Mouse (Mus musculus): Measurements from ENCODE around the gene Srd5a3. TPM values are rescaled to one million over a fixed set of nuclear protein-coding genes. Genes with fewer than 3 reads are reported as not detected.
A peak's percentile ranks its signal among the peaks of the same experiment; 100 is the strongest.

Gene Srd5a3
- polyA plus RNA-seq, 2 experiments: 31.6 to 32.0 TPM

DNA sequence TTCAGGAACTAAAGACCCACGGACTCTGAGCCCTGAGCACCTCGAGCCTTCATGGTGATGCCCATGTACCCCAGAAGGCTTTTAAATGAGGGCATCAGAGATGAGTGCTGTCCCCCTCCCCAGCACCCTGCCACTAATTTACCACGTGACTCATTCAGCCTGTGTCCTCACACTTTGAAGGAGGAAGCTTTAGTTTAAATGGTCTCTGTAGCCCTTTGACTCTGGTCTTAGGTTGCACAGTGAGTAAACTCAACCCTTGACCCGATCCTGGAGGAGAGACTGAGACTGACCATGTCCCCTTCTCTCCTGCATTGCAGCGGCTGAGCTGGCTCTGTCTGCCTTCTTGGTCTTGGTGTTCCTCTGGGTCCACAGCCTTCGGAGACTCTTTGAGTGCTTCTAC, 9.4 kb downstream of the Srd5a3 start:
- TF ChIP-seq POLR2A (IDR thresholded peaks at IDR 0.05; ENCODE audit: borderline replicate concordance, extremely low read depth, insufficient read depth, insufficient read length): no peak
- Histone ChIP-seq H3K9ac (ENCODE audit: low read depth, low read length, severe bottlenecking) (no peak overlapping the region), H3K27ac (replicated peaks; ENCODE audit: low read depth, low read length) (no peak overlapping the region), H3K27me3 (ENCODE audit: control insufficient read depth, insufficient read depth, low read length) (no peaks in the 10 kb centered on the region), H3K4me2 (replicated peaks; ENCODE audit: low read depth, low read length, severe bottlenecking) (no peak overlapping the region), H3K36me3 (ENCODE audit: control insufficient read depth, insufficient read depth, low read length) (peaks cover 25% of the 10 kb centered on the region), H3K4me1 (ENCODE audit: control insufficient read depth, insufficient read depth, low read length) (peaks cover 1% of the 10 kb centered on the region; the same call in 1 of the 2 replicates), H3K4me3 (replicated peaks; ENCODE audit: low read length) (no peak overlapping the region), H3K9me3 (ENCODE audit: control insufficient read depth, low read length) (no peaks in the 10 kb centered on the region)
- ATAC-seq (ENCODE audit: low FRiP score, low read depth): no peak
- WGBS: 86% methylated on average over 6 of the region's 6 CpGs
- DNase-seq (ENCODE audit: low spot score): no peak

DNA sequence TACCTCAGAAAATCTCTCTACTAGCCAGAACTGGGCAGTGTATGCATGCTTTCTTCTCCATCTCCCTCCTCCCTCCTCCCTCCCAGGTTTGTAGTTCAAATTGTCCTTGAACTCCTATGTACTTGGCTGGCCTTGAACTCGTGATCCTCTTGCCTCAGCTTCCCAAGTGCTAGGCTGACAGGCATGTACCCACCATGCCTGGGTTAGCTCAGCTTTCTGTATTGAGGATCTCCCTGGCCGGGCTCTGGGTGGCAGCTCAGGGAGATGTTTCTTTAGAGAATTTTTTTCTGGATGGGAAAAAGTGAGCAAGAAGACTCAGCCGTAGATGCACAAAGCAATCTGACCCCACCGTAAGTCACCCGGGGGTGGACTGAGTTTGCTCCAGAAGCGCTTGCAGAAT, 12.9 kb downstream of the Srd5a3 start:
- no peak overlapping the region for H3K9ac ChIP-seq (ENCODE audit: low read depth, low read length, severe bottlenecking)
- no peak overlapping the region for H3K4me3 ChIP-seq (replicated peaks; ENCODE audit: low read length)
- H3K27me3 ChIP-seq (ENCODE audit: control insufficient read depth, insufficient read depth, low read length): no peaks in the 10 kb centered on the region
- H3K9me3 ChIP-seq (ENCODE audit: control insufficient read depth, low read length): no peaks in the 10 kb centered on the region
- H3K36me3 ChIP-seq (ENCODE audit: control insufficient read depth, insufficient read depth, low read length): peaks cover 35% of the 10 kb centered on the region
- H3K4me1 ChIP-seq (ENCODE audit: control insufficient read depth, insufficient read depth, low read length): peaks cover 5% of the 10 kb centered on the region; the same call in 1 of the 2 replicates
- H3K4me2 ChIP-seq (replicated peaks; ENCODE audit: low read depth, low read length, severe bottlenecking): no peak overlapping the region
- WGBS: 93% methylated on average over 6 of the region's 6 CpGs
- no peak for ATAC-seq (ENCODE audit: low FRiP score, low read depth)
- no peak for DNase-seq (ENCODE audit: low spot score)
- H3K27ac ChIP-seq (replicated peaks; ENCODE audit: low read depth, low read length): no peak overlapping the region
- TF ChIP-seq POLR2A (IDR thresholded peaks at IDR 0.05; ENCODE audit: borderline replicate concordance, extremely low read depth, insufficient read depth, insufficient read length): no peak

DNA sequence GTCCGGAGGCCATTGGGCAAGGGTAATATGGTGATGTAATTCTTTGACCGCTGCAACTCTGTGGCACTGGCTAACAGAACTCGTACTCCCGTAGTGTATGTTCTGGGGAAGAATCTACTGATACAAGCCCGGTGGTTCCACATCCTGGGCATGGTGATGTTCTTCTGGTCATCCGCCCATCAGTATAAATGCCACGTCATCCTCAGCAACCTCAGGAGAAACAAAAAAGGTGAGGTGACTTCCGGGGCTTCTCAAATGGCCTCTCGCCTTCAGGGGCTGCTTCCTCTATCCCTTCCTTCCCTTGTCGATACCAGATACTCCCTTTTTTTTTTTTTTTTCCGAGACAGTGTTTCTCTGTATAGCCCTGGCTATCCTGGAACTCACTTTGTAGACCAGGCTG, 13.4 kb downstream of the Srd5a3 start:
- Histone ChIP-seq H3K9ac (ENCODE audit: low read depth, low read length, severe bottlenecking) (no peak overlapping the region), H3K4me2 (replicated peaks; ENCODE audit: low read depth, low read length, severe bottlenecking) (no peak overlapping the region), H3K27ac (replicated peaks; ENCODE audit: low read depth, low read length) (no peak overlapping the region), H3K4me1 (ENCODE audit: control insufficient read depth, insufficient read depth, low read length) (peaks cover 5% of the 10 kb centered on the region; the same call in 1 of the 2 replicates), H3K9me3 (ENCODE audit: control insufficient read depth, low read length) (no peaks in the 10 kb centered on the region), H3K4me3 (replicated peaks; ENCODE audit: low read length) (no peak overlapping the region), H3K27me3 (ENCODE audit: control insufficient read depth, insufficient read depth, low read length) (no peaks in the 10 kb centered on the region), H3K36me3 (ENCODE audit: control insufficient read depth, insufficient read depth, low read length) (peaks cover 35% of the 10 kb centered on the region)
- DNase-seq (ENCODE audit: low spot score) (no peak), ATAC-seq (ENCODE audit: low FRiP score, low read depth) (no peak)
- WGBS: 95% methylated on average over 10 of the region's 11 CpGs
- no peak for TF ChIP-seq POLR2A (IDR thresholded peaks at IDR 0.05; ENCODE audit: borderline replicate concordance, extremely low read depth, insufficient read depth, insufficient read length)

DNA sequence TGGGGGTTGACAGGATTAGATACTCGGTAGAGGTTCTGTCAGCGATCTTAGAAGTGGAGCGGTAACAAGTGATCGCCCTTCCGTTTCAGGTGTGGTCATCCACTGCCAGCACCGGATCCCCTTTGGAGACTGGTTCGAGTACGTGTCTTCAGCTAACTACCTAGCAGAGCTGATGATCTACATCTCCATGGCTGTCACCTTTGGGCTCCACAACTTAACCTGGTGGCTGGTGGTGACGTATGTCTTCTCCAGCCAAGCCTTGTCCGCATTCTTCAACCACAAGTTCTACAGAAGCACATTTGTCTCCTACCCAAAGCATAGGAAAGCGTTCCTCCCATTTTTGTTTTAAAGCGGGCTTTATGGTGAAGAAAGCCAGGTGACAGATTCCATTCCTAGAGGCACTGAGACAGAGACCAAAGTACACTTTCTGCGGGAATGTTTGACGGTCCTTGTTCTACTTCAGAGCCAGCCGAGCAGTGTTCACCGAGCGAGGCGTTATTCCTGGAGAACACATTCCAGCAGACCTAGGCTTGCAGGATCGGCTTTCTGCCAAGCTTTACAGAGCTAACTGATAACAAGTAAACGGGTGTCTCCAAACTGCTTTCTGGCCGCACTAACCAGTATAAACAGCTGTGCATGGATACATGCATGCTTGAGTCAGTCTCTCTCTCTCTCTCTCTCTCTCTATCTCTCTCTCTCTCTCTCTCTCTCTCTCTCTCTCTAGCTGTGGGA, 14.5 kb downstream of the Srd5a3 start:
- no peak overlapping the region for H3K4me3 ChIP-seq (replicated peaks; ENCODE audit: low read length)
- TF ChIP-seq POLR2A (IDR thresholded peaks at IDR 0.05; ENCODE audit: borderline replicate concordance, extremely low read depth, insufficient read depth, insufficient read length): no peak
- DNase-seq (ENCODE audit: low spot score) (peak; percentile 48), ATAC-seq (ENCODE audit: low FRiP score, low read depth) (no peak)
- H3K9me3 ChIP-seq (ENCODE audit: control insufficient read depth, low read length): no peaks in the 10 kb centered on the region
- peaks cover 5% of the 10 kb centered on the region; the same call in 1 of the 2 replicates for H3K4me1 ChIP-seq (ENCODE audit: control insufficient read depth, insufficient read depth, low read length)
- no peaks in the 10 kb centered on the region for H3K27me3 ChIP-seq (ENCODE audit: control insufficient read depth, insufficient read depth, low read length)
- peaks cover 29% of the 10 kb centered on the region for H3K36me3 ChIP-seq (ENCODE audit: control insufficient read depth, insufficient read depth, low read length)
- 84% methylated on average over 21 of the region's 21 CpGs for WGBS
- H3K27ac ChIP-seq (replicated peaks; ENCODE audit: low read depth, low read length): no peak overlapping the region
- H3K4me2 ChIP-seq (replicated peaks; ENCODE audit: low read depth, low read length, severe bottlenecking): no peak overlapping the region
- H3K9ac ChIP-seq (ENCODE audit: low read depth, low read length, severe bottlenecking): no peak overlapping the region

DNA sequence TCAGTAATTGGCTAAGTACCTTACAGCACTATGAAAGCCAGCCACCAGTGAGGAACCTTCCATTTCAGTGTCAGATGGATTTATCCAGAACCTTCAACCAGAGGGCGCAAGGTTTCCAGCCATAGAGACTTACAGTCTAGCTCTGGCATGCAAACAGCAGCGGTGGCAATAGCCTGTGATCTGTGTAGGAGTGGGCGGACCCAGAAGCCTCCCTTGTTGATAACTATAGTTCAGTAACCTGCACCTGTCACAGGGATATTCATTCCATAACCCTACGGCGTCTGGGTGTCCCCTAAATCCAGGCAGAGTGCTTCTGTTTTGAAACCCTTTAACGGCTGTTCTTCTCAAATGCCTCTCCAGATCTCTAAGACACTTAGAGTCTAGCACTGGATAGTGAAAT, 19.5 kb downstream of the Srd5a3 start:
- H3K27me3 ChIP-seq (ENCODE audit: control insufficient read depth, insufficient read depth, low read length): no peaks in the 10 kb centered on the region
- ATAC-seq (ENCODE audit: low FRiP score, low read depth): peak; percentile 73; the same call in 1 of the 2 replicates

More for the DNA sequence above, 19.5 kb downstream of the Srd5a3 start:
- no peak overlapping the region for H3K4me2 ChIP-seq (replicated peaks; ENCODE audit: low read depth, low read length, severe bottlenecking)
- H3K9ac ChIP-seq (ENCODE audit: low read depth, low read length, severe bottlenecking): no peak overlapping the region
- no peaks in the 10 kb centered on the region for H3K9me3 ChIP-seq (ENCODE audit: control insufficient read depth, low read length)
- no peak overlapping the region for H3K27ac ChIP-seq (replicated peaks; ENCODE audit: low read depth, low read length)
- no peak for DNase-seq (ENCODE audit: low spot score)
- H3K4me1 ChIP-seq (ENCODE audit: control insufficient read depth, insufficient read depth, low read length): peaks cover 3% of the 10 kb centered on the region; the same call in 1 of the 2 replicates
- no peak for TF ChIP-seq POLR2A (IDR thresholded peaks at IDR 0.05; ENCODE audit: borderline replicate concordance, extremely low read depth, insufficient read depth, insufficient read length)
- WGBS: 75% methylated on average over 6 of the region's 6 CpGs
- H3K4me3 ChIP-seq (replicated peaks; ENCODE audit: low read length): no peak overlapping the region
- peaks cover 10% of the 10 kb centered on the region for H3K36me3 ChIP-seq (ENCODE audit: control insufficient read depth, insufficient read depth, low read length)

Measured in limb, embryonic 14.5 days (tissue).